Mouse (Mus musculus): ENCODE measurements around the gene Cyp4f37.

DNA sequence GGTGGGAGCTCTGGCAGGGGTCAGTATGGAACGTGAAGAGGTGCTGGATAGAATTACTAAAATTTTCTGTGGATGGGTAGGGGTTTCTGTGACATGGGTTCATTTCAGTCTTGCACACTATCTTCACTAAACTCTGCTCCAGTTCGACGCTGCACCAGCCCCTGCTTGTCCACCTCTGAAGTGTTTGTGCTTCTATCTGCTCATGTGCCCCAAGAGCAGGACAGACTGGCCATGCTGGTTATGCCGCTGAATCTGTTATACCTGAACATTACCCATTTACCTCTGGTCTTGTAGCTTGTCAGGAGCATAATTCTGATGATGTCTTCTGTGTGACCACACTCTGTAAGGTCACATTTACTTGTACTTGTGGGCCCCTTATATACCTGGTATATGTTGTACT lies 25.5 kb downstream of the Cyp4f37 start:
- TF ChIP-seq CTCF (IDR thresholded peaks at IDR 0.05; ENCODE audit: low read depth, low read length), result no peak
- no peak for TF ChIP-seq POLR2AphosphoS5 (IDR thresholded peaks at IDR 0.05; ENCODE audit: insufficient replicate concordance, low read depth, low read length)
- no peak for TF ChIP-seq TAL1 (conservative IDR thresholded peaks at IDR 0.05; ENCODE audit: low read depth, low read length)
- TF ChIP-seq GATA1 (IDR thresholded peaks at IDR 0.05; ENCODE audit: borderline replicate concordance, low read length), result no peak

All from G1E (cell line).